Mouse (Mus musculus) T-cell, adult 2 months (primary cell): Measurements from ENCODE around the gene Olfr702.
A peak's percentile ranks its signal among the peaks of the same experiment; 100 is the strongest.

Source experiments
- DNase-seq: peaks from one replicate; pipeline ENCODE4 v3.0.0; 2022; ENCODE audit warnings: low spot score

Olfr702 gene

GRCm38 (mm10) chr7:106833793-106834192 lies at the start of gene Olfr702:
TSS of gene Olfr702 (minus strand) at chr7:106833893.
- no peak for DNase-seq

- DNase-seq: no peak
Measured at GRCm38 (mm10) chr7:106876791-106877190, 43.1 kb upstream of the Olfr702 start, which contains the start of gene Olfr705. TSS of gene Olfr705 (minus strand) at chr7:106876891.

GRCm38 (mm10) chr7:106862885-106863284 lies 29.2 kb upstream of the Olfr702 start, which contains the start of gene Olfr704:
TSS of gene Olfr704 (plus strand) at chr7:106863185.
- no peak for DNase-seq

- no peak for DNase-seq
Measured at GRCm38 (mm10) chr7:106843060-106843459, 9.4 kb upstream of the Olfr702 start, which contains the start of gene Olfr703. TSS of gene Olfr703 (plus strand) at chr7:106843360.

GRCm38 (mm10) chr7:106818414-106818813 lies 15.3 kb downstream of the Olfr702 start:
- no peak for DNase-seq

GRCm38 (mm10) chr7:106815775-106816174 lies 17.9 kb downstream of the Olfr702 start:
- peak; percentile 37 for DNase-seq

- no peak for DNase-seq
Measured at GRCm38 (mm10) chr7:106813829-106814228, 19.9 kb downstream of the Olfr702 start, which contains the start of gene Olfr701. TSS of gene Olfr701 (plus strand) at chr7:106814129.

- DNase-seq: no peak
Measured at GRCm38 (mm10) chr7:106808734-106809133, 25.0 kb downstream of the Olfr702 start, which contains the start of gene Olfr700. TSS of gene Olfr700 (minus strand) at chr7:106808834.

GRCm38 (mm10) chr7:106793098-106793497 lies 40.6 kb downstream of the Olfr702 start, which contains the start of gene Olfr699:
TSS of gene Olfr699 (minus strand) at chr7:106793198.
- DNase-seq: peak; percentile 11

- DNase-seq: no peak
Measured at GRCm38 (mm10) chr7:106788330-106788729, 45.4 kb downstream of the Olfr702 start.
